Mouse (Mus musculus) cortical plate, adult 2 months (tissue): Measurements from ENCODE around the gene Thop1. TPM values are rescaled to one million over a fixed set of nuclear protein-coding genes. Genes with fewer than 3 reads are reported as not detected.
"Not testable (repeated sequence)": the region's sequence is repeated elsewhere in the genome, so short reads cannot be mapped to it uniquely, and the experiment has no call there.

Experiments
- H3K27ac ChIP-seq: fragments of 200-500 bp; 2 replicates; pipeline ENCODE4 v1.5.1; 2012; ENCODE audit warnings: low read length, control low read depth, inconsistent platforms; ENCODE audit not compliant: insufficient read depth
- H3K4me1 ChIP-seq: fragments of 200-500 bp; 2 replicates; pipeline ENCODE4 v1.6.1; 2011; ENCODE audit warnings: low read length; ENCODE audit not compliant: control insufficient read depth, insufficient read depth
- H3K4me3 ChIP-seq: fragments of 200-500 bp; 2 replicates; pipeline ENCODE4 v1.5.1; 2011; ENCODE audit warnings: mild to moderate bottlenecking, low read length, control low read depth; ENCODE audit not compliant: insufficient read depth
- CTCF ChIP-seq: fragments of 200-500 bp; IDR thresholded peaks from 2 replicates; pipeline ENCODE4 v1.5.1; 2011; ENCODE audit warnings: mild to moderate bottlenecking, control low read depth, low read length; ENCODE audit not compliant: insufficient read depth; ENCODE audit errors: extremely low read depth
- POLR2A ChIP-seq: fragments of 200-500 bp; IDR thresholded peaks from 2 replicates; pipeline ENCODE4 v1.6.1; 2011; ENCODE audit warnings: mild to moderate bottlenecking, low read length, control low read depth; ENCODE audit not compliant: insufficient read depth; ENCODE audit errors: extremely low read depth
- polyA plus RNA-seq: library from polyadenylated mRNA; depleted of rRNA; stranded (reverse); fragments of >200 nt; gene quantifications from 2 replicates; pipeline ENCODE4 v1.2.3, GENCODE M21; 2012

The Thop1 gene
- polyA plus RNA-seq, 1 experiment: 68.5 TPM

DNA sequence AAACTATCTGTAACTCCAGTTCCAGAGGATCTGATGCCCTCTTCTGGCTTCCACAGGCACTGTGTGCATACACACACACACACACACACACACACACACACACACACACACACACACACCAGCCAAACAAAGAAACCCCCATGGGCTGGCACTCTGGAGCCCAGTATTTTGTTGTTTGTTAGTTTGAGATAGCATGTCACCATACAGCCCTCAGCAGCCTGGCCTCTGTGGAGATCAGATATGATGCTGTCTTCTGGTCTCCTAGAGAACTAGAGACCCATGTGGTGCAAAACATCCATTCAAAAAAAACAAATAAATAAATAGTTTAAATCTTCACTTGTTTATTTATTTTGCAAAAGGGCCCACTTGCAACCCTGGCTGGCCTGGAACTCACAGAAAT is 41.6 kb upstream of the Thop1 start:
- no peak overlapping the region for H3K27ac ChIP-seq

GRCm38 (mm10) chr10:81029031-81029430 is 40.8 kb upstream of the Thop1 start:
- TF ChIP-seq POLR2A (no peak), CTCF (no peak)
- no peak overlapping the region for H3K27ac ChIP-seq

More for the DNA sequence above, 41.6 kb upstream of the Thop1 start:
- peaks cover 3% of the 10 kb centered on the region for H3K4me1 ChIP-seq
- no peak for TF ChIP-seq POLR2A
- no peak for TF ChIP-seq CTCF
- no peak overlapping the region for H3K4me3 ChIP-seq

GRCm38 (mm10) chr10:81033586-81033985 is 36.2 kb upstream of the Thop1 start:
- Histone ChIP-seq H3K27ac (no peak overlapping the region), H3K4me3 (no peak overlapping the region), H3K4me1 (peaks cover 4% of the 10 kb centered on the region; the same call in 1 of the 2 replicates)
- no peak for TF ChIP-seq CTCF
- no peak for TF ChIP-seq POLR2A

More at GRCm38 (mm10) chr10:81029031-81029430, 40.8 kb upstream of the Thop1 start:
- Histone ChIP-seq H3K4me1 (peaks cover 3% of the 10 kb centered on the region), H3K4me3 (no peak overlapping the region)

DNA sequence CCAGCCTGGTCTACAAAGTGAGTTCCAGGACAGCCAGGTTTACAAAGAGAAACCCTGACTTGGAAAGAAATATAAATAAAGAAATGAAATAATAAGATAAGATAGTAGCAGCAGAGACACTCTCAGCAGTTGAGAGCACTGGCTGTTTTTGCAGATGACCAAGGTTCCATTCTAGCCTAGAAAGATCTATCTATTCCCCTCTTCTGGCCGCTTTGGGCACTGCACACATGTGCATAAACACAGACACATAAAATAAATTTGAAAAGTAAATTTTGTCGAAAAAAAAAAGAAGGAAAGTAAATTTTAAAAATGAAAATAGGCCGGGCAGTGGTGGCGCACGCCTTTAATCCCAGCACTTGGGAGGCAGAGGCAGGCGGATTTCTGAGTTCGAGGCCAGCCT is 33.6 kb upstream of the Thop1 start:
- Histone ChIP-seq H3K4me3 (no peak overlapping the region; the same call in 1 of the 2 replicates), H3K27ac (no peak overlapping the region), H3K4me1 (peaks cover 4% of the 10 kb centered on the region; the same call in 1 of the 2 replicates)
- TF ChIP-seq CTCF (0 out of 2 replicates have a peak, but pooled peaks have one; percentile 8), POLR2A (no peak)

- H3K4me3 ChIP-seq: peak within 1 kb of the TSS; percentile 66
- peaks cover 4% of the 10 kb centered on the region; the same call in 1 of the 2 replicates for H3K4me1 ChIP-seq
- H3K27ac ChIP-seq: no peak within 1 kb of the TSS
- TF ChIP-seq CTCF (no peak), POLR2A (no peak; the same call in 1 of the 2 replicates)
Measured at GRCm38 (mm10) chr10:81036988-81037580, 32.8 kb upstream of the Thop1 start, which contains the start of gene Slc39a3. Gene Slc39a3, minus strand, starts transcription at chr10:81037426.

- Histone ChIP-seq H3K27ac (no peak overlapping the region), H3K4me3 (no peak overlapping the region), H3K4me1 (no peaks in the 10 kb centered on the region)
- TF ChIP-seq POLR2A (no peak), CTCF (peak; percentile 75)
Measured at GRCm38 (mm10) chr10:81041458-81042175, 28.2 kb upstream of the Thop1 start.

DNA sequence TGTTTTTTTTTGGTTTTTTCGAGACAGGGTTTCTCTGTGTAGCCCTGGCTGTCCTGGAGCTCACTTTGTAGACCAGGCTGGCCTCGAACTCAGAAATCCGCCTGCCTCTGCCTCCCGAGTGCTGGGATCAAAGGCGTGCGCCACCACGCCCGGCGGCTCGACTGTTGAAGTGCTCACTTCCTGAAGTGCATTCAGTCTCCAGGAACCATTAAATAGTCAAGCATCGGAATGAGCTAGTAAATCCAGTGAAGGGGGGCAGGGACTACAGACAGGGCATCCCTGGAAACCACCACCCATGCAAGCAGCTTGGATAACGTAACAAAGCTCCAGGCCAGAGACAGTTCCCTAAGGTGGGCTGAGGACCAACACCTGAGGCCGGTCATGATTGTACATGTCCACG is 24.6 kb upstream of the Thop1 start:
- H3K4me3 ChIP-seq, H3K4me1 ChIP-seq, H3K27ac ChIP-seq: not testable (repeated sequence)

DNA sequence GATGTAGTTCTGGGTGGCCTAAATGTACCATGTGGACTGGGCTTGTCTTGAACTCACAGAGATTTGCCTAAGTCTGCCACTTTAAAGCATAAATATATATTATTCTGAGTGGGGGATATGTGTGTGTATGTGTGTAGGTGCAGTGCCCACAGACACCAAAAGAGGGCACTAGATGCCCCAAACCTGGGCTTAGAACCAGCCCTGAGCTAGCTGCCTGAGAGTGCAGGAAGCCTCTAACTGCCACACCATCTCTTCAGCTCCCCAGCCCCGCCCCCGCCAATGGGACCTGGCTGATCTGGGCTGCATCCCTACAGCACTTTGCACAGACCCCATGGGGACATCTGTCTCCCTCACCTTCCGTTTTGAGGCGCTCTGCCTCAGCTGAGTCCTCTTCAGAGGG is 19.2 kb upstream of the Thop1 start:
- Histone ChIP-seq H3K4me1 (no peaks in the 10 kb centered on the region), H3K4me3 (no peak overlapping the region), H3K27ac (no peak overlapping the region)
- TF ChIP-seq POLR2A (no peak), CTCF (0 out of 2 replicates have a peak, but pooled peaks have one; percentile 11)

- H3K4me3 ChIP-seq: no peak overlapping the region
- no peak overlapping the region for H3K27ac ChIP-seq
- TF ChIP-seq POLR2A (no peak), CTCF (no peak)
- H3K4me1 ChIP-seq: no peaks in the 10 kb centered on the region
Measured at GRCm38 (mm10) chr10:81051133-81051532, 18.7 kb upstream of the Thop1 start.

- H3K4me3 ChIP-seq: no peak overlapping the region
- no peaks in the 10 kb centered on the region for H3K4me1 ChIP-seq
- TF ChIP-seq POLR2A: no peak
- no peak for TF ChIP-seq CTCF
- H3K27ac ChIP-seq: no peak overlapping the region
Measured at GRCm38 (mm10) chr10:81052577-81052976, 17.3 kb upstream of the Thop1 start.
